Mouse (Mus musculus) limb, embryonic 12.5 days (tissue): ENCODE data around the gene Hsbp1. TPM values are rescaled to one million over a fixed set of nuclear protein-coding genes. Genes with fewer than 3 reads are reported as not detected.

Experiments used
- ATAC-seq: fragments of 200-750 bp; cut with Nextera tagmentation; 2 replicates; pipeline ENCODE4 v1.8.0; 2017; ENCODE audit warnings: low read depth, moderate TSS enrichment; ENCODE audit not compliant: insufficient number of reproducible peaks, insufficient read depth, low FRiP score, low TSS enrichment
- H3K27ac ChIP-seq: fragments of 300-500 bp; sonication (generic); 2 replicates; pipeline ENCODE4 v1.5.1; 2016; ENCODE audit warnings: mild to moderate bottlenecking, moderate library complexity
- H3K27me3 ChIP-seq: fragments of 300-500 bp; sonication (generic); 2 replicates; pipeline ENCODE4 v1.6.1; 2016; ENCODE audit warnings: mild to moderate bottlenecking, moderate library complexity
- H3K36me3 ChIP-seq: fragments of 300-500 bp; sonication (generic); 2 replicates; pipeline ENCODE4 v1.6.1; 2016; ENCODE audit warnings: mild to moderate bottlenecking, moderate library complexity
- H3K4me1 ChIP-seq: fragments of 300-500 bp; sonication (generic); replicated peaks from 2 replicates; pipeline ENCODE4 v1.6.1; 2016
- H3K4me2 ChIP-seq: fragments of 300-500 bp; sonication (generic); 2 replicates; pipeline ENCODE4 v1.6.1; 2016; ENCODE audit warnings: mild to moderate bottlenecking, moderate library complexity
- H3K4me3 ChIP-seq: fragments of 300-500 bp; sonication (generic); replicated peaks from 2 replicates; pipeline ENCODE4 v1.5.1; 2016; ENCODE audit warnings: mild to moderate bottlenecking
- H3K9ac ChIP-seq: fragments of 300-500 bp; sonication (generic); replicated peaks from 2 replicates; pipeline ENCODE4 v1.6.1; 2016; ENCODE audit warnings: mild to moderate bottlenecking, moderate library complexity
- H3K9me3 ChIP-seq: fragments of 300-500 bp; sonication (generic); 2 replicates; pipeline ENCODE4 v1.6.1; 2016; ENCODE audit warnings: mild to moderate bottlenecking, moderate library complexity
- WGBS: fragments of 180-500 bp; shearing (Covaris S2); methylation state at CpG from one replicate; pipeline ENCODE4 v1.1.7; 2016; 5-methylcytosine and 5-hydroxymethylcytosine counted together
- polyA plus RNA-seq: library from polyadenylated mRNA; unstranded; fragments of >200 nt; fragmentation: Nextera tagmentation; extraction: Ambion mirVana; gene quantifications from 2 replicates; pipeline ENCODE4 v1.2.1, GENCODE M21; 2016

The Hsbp1 gene
- polyA plus RNA-seq, 1 experiment from 2014 or later, result 293 TPM

GRCm38 (mm10) chr8:119385854-119386253 lies 41.6 kb downstream of the Hsbp1 start:
- no peak overlapping the region for H3K4me3 ChIP-seq
- 75% methylated on average over 6 of the region's 6 CpGs for WGBS
- no peaks in the 10 kb centered on the region for H3K36me3 ChIP-seq
- no peak overlapping the region for H3K9ac ChIP-seq
- no peak overlapping the region for H3K27ac ChIP-seq
- H3K4me2 ChIP-seq, result no peak overlapping the region
- 0 out of 2 replicates have a peak, but pooled peaks cover 2% of the 10 kb centered on the region for H3K9me3 ChIP-seq
- no peak for ATAC-seq
- H3K4me1 ChIP-seq, result no peaks in the 10 kb centered on the region
- peaks cover 60% of the 10 kb centered on the region for H3K27me3 ChIP-seq

- H3K27me3 ChIP-seq, result peaks cover 68% of the 10 kb centered on the region
- H3K36me3 ChIP-seq, result no peaks in the 10 kb centered on the region
- H3K27ac ChIP-seq, result no peak overlapping the region
- no peak overlapping the region for H3K4me2 ChIP-seq
- no peaks in the 10 kb centered on the region for H3K4me1 ChIP-seq
- H3K4me3 ChIP-seq, result no peak overlapping the region
- no peak overlapping the region for H3K9ac ChIP-seq
- ATAC-seq, result no peak
- WGBS, result 77% methylated on average over 6 of the region's 6 CpGs
- H3K9me3 ChIP-seq, result 0 out of 2 replicates have a peak, but pooled peaks cover 2% of the 10 kb centered on the region
Measured at GRCm38 (mm10) chr8:119386988-119387387, 42.7 kb downstream of the Hsbp1 start.

GRCm38 (mm10) chr8:119394097-119394496 lies 49.8 kb downstream of the Hsbp1 start:
- WGBS, result 81% methylated on average over 9 of the region's 9 CpGs
- no peaks in the 10 kb centered on the region for H3K36me3 ChIP-seq
- peak overlapping the region; percentile 91 for H3K4me3 ChIP-seq
- peak overlapping the region; percentile 99 for H3K4me2 ChIP-seq
- peak overlapping the region; percentile 90 for H3K9ac ChIP-seq
- H3K27ac ChIP-seq, result no peak overlapping the region
- ATAC-seq, result no peak; the same call in 1 of the 2 replicates
- H3K9me3 ChIP-seq, result no peaks in the 10 kb centered on the region
- peaks cover 12% of the 10 kb centered on the region for H3K4me1 ChIP-seq
- H3K27me3 ChIP-seq, result peaks cover 72% of the 10 kb centered on the region

GRCm38 (mm10) chr8:119394524-119395026 lies 50.3 kb downstream of the Hsbp1 start, which contains the start of gene Mlycd:
TSS of gene Mlycd (plus strand) at chr8:119394878.
- 3% methylated on average over 44 of the region's 44 CpGs for WGBS
- peak within 1 kb of the TSS; percentile 72 for H3K27ac ChIP-seq
- ATAC-seq, result peak; percentile 80

GRCm38 (mm10) chr8:119395072-119395950 lies 51.0 kb downstream of the Hsbp1 start:
- ATAC-seq, result 0 out of 2 replicates have a peak, but pooled peaks have one; percentile 33
- Histone ChIP-seq H3K27ac (peak overlapping the region; percentile 72), H3K4me2 (peak overlapping the region; percentile 99), H3K4me1 (peaks cover 12% of the 10 kb centered on the region), H3K36me3 (no peaks in the 10 kb centered on the region), H3K27me3 (peaks cover 80% of the 10 kb centered on the region), H3K9ac (peak overlapping the region; percentile 90), H3K4me3 (peak overlapping the region; percentile 91), H3K9me3 (no peaks in the 10 kb centered on the region)
- WGBS, result 7% methylated on average over 80 of the region's 83 CpGs

More at GRCm38 (mm10) chr8:119394524-119395026, 50.3 kb downstream of the Hsbp1 start, which contains the start of gene Mlycd:
- peaks cover 77% of the 10 kb centered on the region for H3K27me3 ChIP-seq
- peaks cover 12% of the 10 kb centered on the region for H3K4me1 ChIP-seq
- H3K36me3 ChIP-seq, result no peaks in the 10 kb centered on the region
- peak within 1 kb of the TSS; percentile 90 for H3K9ac ChIP-seq
- no peaks in the 10 kb centered on the region for H3K9me3 ChIP-seq
- H3K4me2 ChIP-seq, result peak within 1 kb of the TSS; percentile 99
- H3K4me3 ChIP-seq, result peak within 1 kb of the TSS; percentile 91

Other genes with a start within 250 kb of the Hsbp1 start
- gene Mlycd, start 50.4 kb downstream of the Hsbp1 start, polyA plus RNA-seq, result 9.3 and 10.5 TPM in 2 replicates
- 0.40 and 0.58 TPM in 2 replicates for gene Osgin1, start 89.6 kb downstream of the Hsbp1 start, polyA plus RNA-seq
- gene Necab2, start 102.2 kb downstream of the Hsbp1 start, polyA plus RNA-seq, result 4.4 and 5.1 TPM in 2 replicates
- gene Slc38a8, start 157.2 kb downstream of the Hsbp1 start, polyA plus RNA-seq, result 0.10 TPM in 1 of 2 replicates, not detected in the other
- 140 and 147 TPM in 2 replicates for gene Mbtps1, start 214.2 kb downstream of the Hsbp1 start, polyA plus RNA-seq
- 33.6 and 35.3 TPM in 2 replicates for gene Hsdl1, start 230.7 kb downstream of the Hsbp1 start, polyA plus RNA-seq
- gene Dnaaf1, start 230.7 kb downstream of the Hsbp1 start, polyA plus RNA-seq, result not detected in 2 replicates